Mouse (Mus musculus) adrenal gland, postnatal 10 days (tissue): Measurements from ENCODE around the gene Dennd2a. TPM values are rescaled to one million over a fixed set of nuclear protein-coding genes. Genes with fewer than 3 reads are reported as not detected.
A peak's percentile ranks its signal among the peaks of the same experiment; 100 is the strongest.

ENCODE experiments used
- DNase-seq: peaks from one replicate; pipeline ENCODE4 v3.0.0; 2021; ENCODE audit warnings: mixed read lengths
- total RNA-seq, 2 experiments: library from RNA; stranded (reverse); gene quantifications; 2 replicates each; pipeline ENCODE4 v1.2.3; 2021

Gene Dennd2a
- total RNA-seq, 2 experiments from 2014 or later: 14.3 to 16.0 TPM

DNA sequence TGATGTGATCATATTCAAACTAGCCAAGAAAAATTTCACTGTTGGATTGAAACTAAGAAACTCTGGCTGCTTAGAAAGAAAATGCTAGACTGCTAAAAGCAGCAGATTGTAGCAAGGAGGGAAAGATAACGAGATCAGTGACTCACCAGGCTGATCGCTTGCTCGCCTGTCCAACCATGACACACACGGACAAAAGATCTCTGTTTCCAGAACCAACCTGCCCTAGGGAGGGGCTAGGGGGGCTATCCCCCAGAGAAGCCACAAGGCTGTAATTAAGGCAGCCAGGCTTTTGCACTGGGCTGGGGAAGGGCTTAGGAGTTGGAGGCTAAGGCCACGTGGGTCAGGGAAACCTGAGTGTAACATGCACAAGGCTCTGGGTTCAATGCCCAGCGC is 41.9 kb downstream of the Dennd2a start:
- peak; percentile 52 for DNase-seq

- peak; percentile 73 for DNase-seq
Measured at GRCm38 (mm10) chr6:39515040-39515738, 42.5 kb downstream of the Dennd2a start.

GRCm38 (mm10) chr6:39503476-39503875 is 54.2 kb downstream of the Dennd2a start:
- no peak for DNase-seq

DNA sequence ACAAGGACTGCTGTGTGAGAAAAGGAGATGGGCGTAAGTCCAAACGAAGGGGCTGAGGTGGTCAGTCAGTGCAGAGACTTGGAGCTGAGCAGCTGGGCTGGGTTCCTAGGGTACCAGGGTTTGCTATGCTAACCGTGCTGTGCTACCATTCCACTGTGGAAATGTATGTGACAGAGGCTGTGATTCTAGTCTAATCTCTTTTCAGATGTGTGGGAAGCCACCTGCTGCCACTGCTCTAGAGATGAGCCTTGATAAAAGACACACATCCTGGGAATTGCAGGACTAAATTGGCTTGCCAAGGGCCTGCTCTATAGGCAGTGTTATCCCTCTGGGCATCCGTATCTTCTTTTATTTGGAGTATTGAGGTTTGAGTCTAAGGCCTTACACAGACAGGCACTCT is 60.5 kb downstream of the Dennd2a start:
- no peak for DNase-seq

GRCm38 (mm10) chr6:39493129-39493714 is 64.4 kb downstream of the Dennd2a start:
- peak; percentile 53 for DNase-seq

DNA sequence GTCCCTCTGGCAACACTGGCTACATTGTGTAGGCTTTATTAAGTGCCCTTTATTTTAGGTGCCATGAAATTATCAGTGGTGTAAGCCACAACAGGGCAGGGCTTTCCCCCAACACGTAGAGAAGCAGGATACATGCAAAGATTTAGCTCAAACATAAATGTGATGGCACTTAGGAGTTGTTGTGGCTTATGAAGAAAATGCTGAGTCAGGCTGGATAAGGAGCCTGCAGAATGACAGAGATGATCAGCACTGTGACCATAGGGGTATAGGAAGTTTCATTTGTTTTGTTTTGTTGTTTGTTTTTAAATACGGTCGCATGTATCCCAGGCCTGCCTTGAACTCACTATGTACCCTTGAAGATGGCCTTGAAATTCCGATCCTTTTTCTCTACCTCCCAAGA is 65.5 kb downstream of the Dennd2a start:
- DNase-seq: no peak

DNA sequence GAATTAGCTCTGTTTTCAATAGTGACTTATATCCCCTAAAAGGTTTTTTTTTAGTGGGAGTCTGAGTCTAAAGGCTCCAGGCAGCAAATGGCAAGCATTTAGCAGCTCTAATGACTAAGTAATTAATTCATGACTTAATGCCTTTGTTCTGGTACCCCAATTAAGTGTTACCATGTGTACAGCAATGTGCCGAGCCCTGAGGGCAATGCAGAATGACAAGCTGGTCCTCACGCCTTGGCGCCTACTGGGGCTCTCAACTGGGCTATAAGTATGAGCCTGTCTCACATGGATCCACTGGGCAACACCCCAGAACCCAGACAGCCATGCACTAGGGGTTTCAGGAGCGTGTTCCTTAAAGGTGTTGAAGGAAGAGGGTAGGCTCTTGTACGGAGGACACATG is 66.5 kb downstream of the Dennd2a start:
- no peak for DNase-seq

DNA sequence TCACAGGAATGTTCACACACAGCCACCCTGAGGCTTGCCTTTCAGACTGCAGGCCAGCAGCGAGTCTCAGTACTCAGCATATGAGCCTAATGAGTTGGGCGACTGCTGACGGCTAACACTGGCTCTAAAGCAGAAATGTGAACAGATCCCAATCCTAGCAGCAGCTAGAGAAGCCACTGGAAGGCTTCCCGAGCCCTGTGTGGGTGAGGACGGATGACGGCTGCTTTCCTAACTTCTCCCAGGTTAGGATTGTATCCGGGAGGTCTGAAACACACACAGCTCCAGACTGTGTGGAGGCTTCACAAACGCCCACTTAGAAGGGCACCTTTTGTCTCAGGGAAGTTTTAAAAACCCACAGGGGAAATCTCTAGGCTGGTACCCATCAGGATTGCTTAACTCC is 69.4 kb downstream of the Dennd2a start:
- DNase-seq: no peak

GRCm38 (mm10) chr6:39483656-39484055 is 74.0 kb downstream of the Dennd2a start:
- no peak for DNase-seq

- peak; percentile 71 for DNase-seq
Measured at GRCm38 (mm10) chr6:39478509-39479150, 79.0 kb downstream of the Dennd2a start.

DNA sequence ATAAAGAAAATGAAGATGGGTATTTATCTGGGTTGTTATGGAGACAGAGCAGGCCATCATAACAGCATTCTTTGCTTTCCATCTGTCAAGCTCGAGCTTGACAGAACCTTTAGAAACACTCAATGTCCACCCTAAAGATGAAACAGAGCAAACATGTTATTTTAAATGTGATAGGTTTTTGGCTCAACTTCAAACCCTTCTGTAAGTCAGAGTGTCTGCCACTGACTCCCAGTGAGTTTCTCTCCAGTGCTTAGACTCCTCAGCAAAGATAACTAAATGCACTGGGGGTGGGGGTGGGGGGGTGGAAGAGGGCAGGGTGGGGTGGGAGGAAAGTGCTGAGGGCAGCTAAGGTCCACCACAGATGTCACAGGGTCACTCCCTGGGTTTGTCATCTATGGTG is 81.0 kb downstream of the Dennd2a start:
- DNase-seq: no peak

GRCm38 (mm10) chr6:39474424-39474823 is 83.2 kb downstream of the Dennd2a start:
- no peak for DNase-seq

DNA sequence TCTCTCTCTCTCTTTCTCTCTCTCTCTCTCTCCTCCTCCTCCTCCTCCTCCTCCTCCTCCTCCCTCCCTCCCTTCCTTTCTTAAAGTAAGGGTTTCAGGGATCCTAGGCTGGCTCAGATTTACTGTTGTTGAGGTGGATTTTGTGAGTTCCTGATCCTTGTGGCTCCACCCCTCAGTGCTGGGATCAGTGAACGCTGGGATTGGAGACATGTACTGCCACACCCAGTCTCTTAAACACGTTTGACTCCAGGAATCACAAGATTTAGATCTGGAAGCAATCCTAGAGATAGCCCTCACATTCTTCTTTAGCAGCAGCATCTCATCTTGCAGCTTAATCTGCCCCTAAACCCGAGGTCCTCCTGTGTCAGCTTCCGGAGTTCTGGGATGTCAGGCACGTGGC is 84.8 kb downstream of the Dennd2a start:
- DNase-seq: no peak

DNA sequence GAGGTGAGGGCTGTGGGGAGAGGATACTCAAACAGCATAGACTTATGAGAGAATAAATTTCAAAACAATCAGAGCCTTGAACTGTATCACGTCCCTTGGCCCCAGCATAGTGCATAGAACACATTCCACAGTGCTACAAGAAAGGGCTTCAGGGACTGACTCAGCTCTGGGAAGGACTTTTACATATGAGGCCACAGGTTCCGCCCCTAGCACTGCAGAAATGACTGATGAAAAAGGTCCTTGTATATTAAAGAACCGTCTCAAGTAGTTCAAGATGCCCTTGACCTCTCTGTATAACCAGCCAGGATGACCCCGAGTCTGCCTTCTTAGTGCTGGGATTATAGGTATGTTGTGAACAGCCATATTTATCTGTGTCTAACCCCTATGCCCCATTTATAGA is 85.4 kb downstream of the Dennd2a start:
- no peak for DNase-seq

DNA sequence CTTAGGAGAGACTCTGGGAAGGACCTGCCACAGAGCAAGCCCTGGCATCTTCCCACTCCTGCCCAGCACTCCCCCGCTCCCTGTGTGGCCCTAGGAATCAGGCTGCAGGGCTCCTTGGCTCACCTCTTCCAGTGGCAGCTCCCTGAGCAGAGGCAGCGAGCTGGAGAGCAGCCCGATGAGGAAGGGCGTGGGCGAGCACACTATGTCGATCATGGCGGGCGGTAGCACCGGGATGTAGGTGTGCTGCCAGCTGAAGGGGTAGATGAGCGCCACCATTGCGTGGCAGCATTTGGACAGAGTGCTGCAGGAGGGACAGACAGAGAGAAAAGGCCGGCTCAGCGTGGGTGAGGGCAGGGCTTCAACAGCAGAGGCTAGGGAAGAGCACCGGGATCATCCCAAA is 87.6 kb downstream of the Dennd2a start:
- DNase-seq: no peak

DNA sequence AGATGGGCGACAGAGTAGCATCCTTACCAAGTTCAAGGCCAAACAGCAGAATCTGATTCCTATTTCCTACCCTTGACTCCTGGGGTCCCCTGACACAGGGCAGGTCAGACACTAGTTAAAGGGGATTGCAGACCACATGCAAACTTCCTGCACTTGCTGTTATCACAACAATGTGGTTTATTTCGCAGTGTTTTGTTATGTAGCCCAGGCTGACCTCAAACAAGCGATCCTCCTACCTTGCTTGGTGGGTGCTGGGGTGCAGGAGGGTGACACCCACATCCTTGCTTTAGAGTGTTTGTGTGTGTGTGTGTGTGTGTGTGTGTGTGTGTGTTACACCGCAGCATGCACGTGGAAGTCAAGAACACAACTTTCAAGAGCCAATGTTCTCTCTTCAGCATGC is 88.2 kb downstream of the Dennd2a start:
- DNase-seq: no peak

DNA sequence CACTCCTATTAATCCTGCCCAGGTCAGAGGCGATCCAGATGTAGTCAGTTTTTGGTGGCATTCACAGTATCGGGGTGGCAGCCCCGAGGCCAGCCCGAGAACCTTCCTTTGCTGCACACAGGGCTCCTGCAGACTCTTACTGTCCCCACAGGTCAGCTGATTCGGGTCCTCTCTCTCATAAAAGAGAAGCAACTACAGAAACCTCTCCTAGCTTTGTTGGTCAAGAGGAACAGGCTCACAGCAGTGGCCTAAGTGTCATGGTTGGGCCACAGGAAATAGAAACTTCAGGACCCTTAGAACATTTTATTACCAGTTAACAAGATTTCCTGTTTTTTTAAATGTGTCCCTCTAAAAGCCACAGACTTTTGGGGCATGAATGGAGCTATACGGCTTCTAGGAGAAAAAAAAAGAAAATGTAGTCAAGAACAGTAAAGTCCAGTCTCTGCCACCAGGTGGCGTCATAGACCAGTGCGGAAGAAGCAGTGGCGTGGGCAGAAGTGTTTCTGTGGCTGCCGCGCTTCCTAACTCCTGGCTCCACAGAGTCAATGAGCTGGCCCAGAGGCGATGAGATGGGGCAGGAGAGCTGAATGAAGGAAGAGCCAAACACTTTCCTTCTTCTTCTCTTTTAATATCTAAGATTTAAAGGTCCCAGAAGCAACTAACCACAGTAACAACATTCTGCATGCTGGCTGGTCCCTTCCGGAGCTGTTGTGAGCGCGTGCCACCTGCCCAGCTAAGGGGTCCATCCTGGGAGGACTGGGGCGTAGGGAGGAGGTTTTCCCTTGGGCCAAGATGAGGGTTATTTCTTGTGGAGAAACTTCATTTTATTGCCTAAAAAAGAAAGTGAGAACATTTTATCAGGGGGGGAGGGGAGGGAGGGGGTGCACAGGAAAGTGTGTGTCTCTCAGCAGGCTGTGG is 94.8 kb downstream of the Dennd2a start:
- DNase-seq: peak; percentile 87

DNA sequence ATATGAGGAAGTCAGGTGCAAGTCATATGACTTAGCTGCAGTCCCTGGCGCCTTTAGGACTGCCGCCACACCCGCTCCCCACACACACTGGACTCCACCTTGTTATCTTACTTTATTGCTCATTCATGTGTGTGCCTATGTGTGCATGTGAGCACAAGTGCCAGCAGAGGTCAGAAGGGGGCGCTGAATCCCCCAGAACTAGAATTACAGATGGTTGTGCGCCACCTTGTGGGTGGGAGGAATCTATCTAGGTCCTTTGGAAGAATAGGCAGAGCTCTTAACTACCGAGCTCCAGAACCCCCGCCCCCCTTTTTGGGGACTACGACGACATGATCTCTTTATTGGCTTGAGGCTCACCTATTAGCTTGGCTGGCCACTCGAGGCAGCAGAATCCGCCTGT is 97.6 kb downstream of the Dennd2a start:
- DNase-seq: no peak

DNA sequence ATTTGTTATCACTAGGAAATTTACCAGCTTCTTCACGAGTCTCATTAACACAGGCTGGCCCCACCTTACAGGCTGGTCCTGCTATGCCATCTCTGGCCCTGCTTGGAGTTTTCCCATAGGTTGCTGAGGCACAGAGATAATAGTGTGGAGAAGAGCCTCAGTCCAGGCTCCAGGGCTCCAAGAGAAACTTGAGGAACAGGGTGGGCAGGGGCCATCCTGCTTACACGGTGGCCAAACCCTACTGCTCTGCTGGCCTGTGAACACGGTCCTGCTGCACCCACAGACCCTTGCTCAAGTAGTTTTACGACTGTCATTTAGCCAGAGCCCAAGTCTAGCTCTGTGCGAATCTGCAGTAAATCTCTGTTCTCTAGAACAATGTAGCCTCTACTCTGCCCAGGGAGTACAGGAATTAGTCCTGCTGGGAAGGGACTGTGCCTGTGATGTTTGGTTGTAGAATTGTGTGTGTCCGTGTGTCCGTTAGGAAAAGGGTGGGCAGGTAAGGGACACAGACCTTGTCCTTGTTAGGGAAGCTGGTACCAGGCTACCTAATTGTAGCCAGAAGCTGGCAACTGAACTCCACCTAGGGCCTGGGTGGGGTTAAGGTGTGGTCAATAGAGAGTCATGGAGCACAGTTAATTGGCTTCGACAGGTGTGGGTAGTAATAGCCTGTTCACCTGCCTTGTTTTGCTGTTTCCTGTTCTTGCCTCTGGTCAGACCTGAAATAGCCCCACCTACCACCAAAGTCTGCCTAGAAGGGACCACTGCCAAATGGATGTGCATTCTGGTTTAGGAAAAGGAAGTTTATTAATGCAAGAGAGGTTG is 102.1 kb downstream of the Dennd2a start:
- no peak for DNase-seq

GRCm38 (mm10) chr6:39454616-39455015 is 103.1 kb downstream of the Dennd2a start:
- no peak for DNase-seq

DNA sequence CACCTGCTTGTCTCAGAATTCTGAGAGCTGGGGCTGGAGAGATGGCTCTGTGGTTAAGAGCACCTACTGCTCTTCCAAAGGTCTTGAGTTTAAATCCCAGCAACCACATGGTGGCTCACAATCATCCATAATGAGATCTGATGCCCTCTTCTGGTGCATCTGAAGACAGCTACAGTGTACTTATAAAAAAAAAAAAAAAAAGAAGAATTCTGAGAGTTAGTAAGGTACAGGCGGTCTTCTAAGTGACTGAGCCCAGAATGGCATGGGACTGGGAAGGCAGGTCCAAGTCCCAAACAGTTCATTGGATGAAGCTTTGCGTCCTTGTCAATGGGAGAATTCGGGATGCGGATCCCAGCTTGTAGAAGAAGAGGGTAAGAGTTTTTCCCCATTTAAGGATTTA is 104.1 kb downstream of the Dennd2a start:
- no peak for DNase-seq

- DNase-seq: no peak
Measured at GRCm38 (mm10) chr6:39451033-39451432, 106.6 kb downstream of the Dennd2a start.
